Mouse (Mus musculus) MEL (cell line): Measurements from ENCODE around the gene Dennd1a. TPM values are rescaled to one million over a fixed set of nuclear protein-coding genes. Genes with fewer than 3 reads are reported as not detected.

Experiments used
- DNase-seq: peaks from one replicate; pipeline ENCODE4 v3.0.0; 2011; ENCODE audit warnings: low read depth, low spot score
- H3K27ac ChIP-seq: 2 replicates; pipeline ENCODE4 v1.5.1; 2012; ENCODE audit warnings: low read depth, mild to moderate bottlenecking, control low read depth, low read length, moderate library complexity; ENCODE audit not compliant: control insufficient read depth
- H3K27me3 ChIP-seq, 2 experiments: fragments of 150-350 bp in 1 of 2; sonication (generic) in 1 of 2; 2 replicates each; pipeline ENCODE4 v1.6.1; 2012; ENCODE audit warnings: low read length in 2 of 2, mild to moderate bottlenecking in 2 of 2, improper control_type of control experiment in 1 of 2, moderate library complexity in 1 of 2; ENCODE audit not compliant: insufficient read depth in 2 of 2, control insufficient read depth in 1 of 2
- H3K36me3 ChIP-seq, 2 experiments: 2 replicates each; pipeline ENCODE4 v1.6.1; 2012 to 2014; ENCODE audit warnings: low read length in 2 of 2, improper control_type of control experiment in 1 of 2, inconsistent platforms in 1 of 2, mild to moderate bottlenecking in 1 of 2; ENCODE audit not compliant: insufficient read depth in 2 of 2, control insufficient read depth in 1 of 2
- H3K4me1 ChIP-seq, 2 experiments: fragments of 150-350 bp in 1 of 2; sonication (generic) in 1 of 2; 2 replicates each; pipeline ENCODE4 v1.6.1; 2012; ENCODE audit warnings: low read length in 2 of 2, improper control_type of control experiment in 1 of 2, mild to moderate bottlenecking in 1 of 2; ENCODE audit not compliant: insufficient read depth in 2 of 2, control insufficient read depth in 1 of 2
- H3K4me3 ChIP-seq, 2 experiments: fragments of 150-350 bp in 1 of 2; sonication (generic) in 1 of 2; 2 replicates each; pipeline ENCODE4 v1.5.1; 2012; ENCODE audit warnings: low read depth in 2 of 2, low read length in 2 of 2, mild to moderate bottlenecking in 2 of 2, moderate library complexity in 2 of 2, control low read depth in 1 of 2, improper control_type of control experiment in 1 of 2; ENCODE audit not compliant: control insufficient read depth in 1 of 2, insufficient read depth in 1 of 2
- H3K79me2 ChIP-seq: 2 replicates; pipeline ENCODE4 v1.6.1; 2012; ENCODE audit warnings: mild to moderate bottlenecking, low read length, moderate library complexity; ENCODE audit not compliant: control insufficient read depth, poor library complexity, insufficient read depth
- H3K9ac ChIP-seq: 2 replicates; pipeline ENCODE4 v1.6.1; 2012; ENCODE audit warnings: low read depth, mild to moderate bottlenecking, control low read depth, low read length, moderate library complexity; ENCODE audit not compliant: control insufficient read depth, poor library complexity, severe bottlenecking
- H3K9me3 ChIP-seq: fragments of 150-350 bp; sonication (generic); replicated peaks from 2 replicates; pipeline ENCODE4 v1.6.1; 2012; ENCODE audit warnings: mild to moderate bottlenecking, low read length, improper control_type of control experiment, moderate library complexity; ENCODE audit not compliant: insufficient read depth
- BHLHE40 ChIP-seq: IDR thresholded peaks from 2 replicates; pipeline ENCODE4 v1.6.1; 2012; ENCODE audit warnings: low read depth, mild to moderate bottlenecking, inconsistent platforms, low read length, improper control_type of control experiment, borderline replicate concordance
- CHD1 ChIP-seq: IDR thresholded peaks from 2 replicates; pipeline ENCODE4 v1.6.1; 2012; ENCODE audit warnings: low read depth, mild to moderate bottlenecking, inconsistent platforms, low read length, improper control_type of control experiment
- CHD2 ChIP-seq: IDR thresholded peaks from 2 replicates; pipeline ENCODE4 v1.6.1; 2011; ENCODE audit warnings: low read length, improper control_type of control experiment
- CTCF ChIP-seq, 3 experiments: IDR thresholded peaks in 2 of 3; conservative IDR thresholded peaks in 1 of 3; 2 replicates each; pipeline ENCODE4 v1.5.1; 2011 to 2012; ENCODE audit warnings: low read length in 3 of 3, low read depth in 2 of 3, mild to moderate bottlenecking in 2 of 3, improper control_type of control experiment in 1 of 3, inconsistent platforms in 1 of 3, mixed read lengths in 1 of 3, moderate library complexity in 1 of 3; ENCODE audit not compliant: control insufficient read depth in 1 of 3, insufficient read depth in 1 of 3, poor library complexity in 1 of 3, severe bottlenecking in 1 of 3
- E2F4 ChIP-seq: IDR thresholded peaks from 2 replicates; pipeline ENCODE4 v1.6.1; 2011; ENCODE audit warnings: low read depth, low read length, improper control_type of control experiment, borderline replicate concordance
- ELF1 ChIP-seq: IDR thresholded peaks from 2 replicates; pipeline ENCODE4 v1.6.1; 2014; ENCODE audit warnings: low read depth, mild to moderate bottlenecking, inconsistent platforms, low read length, improper control_type of control experiment, moderate library complexity
- EP300 ChIP-seq, 2 experiments: IDR thresholded peaks; 2 replicates each; pipeline ENCODE4 v1.6.1; 2011; ENCODE audit warnings: improper control_type of control experiment in 2 of 2, low read length in 2 of 2, low read depth in 1 of 2, mild to moderate bottlenecking in 1 of 2
- ETS1 ChIP-seq: IDR thresholded peaks from 2 replicates; pipeline ENCODE4 v1.6.1; 2012; ENCODE audit warnings: low read depth, mild to moderate bottlenecking, inconsistent platforms, low read length, improper control_type of control experiment, moderate library complexity
- GABPA ChIP-seq: IDR thresholded peaks from 2 replicates; pipeline ENCODE4 v1.6.1; 2012; ENCODE audit warnings: low read depth, mild to moderate bottlenecking, inconsistent platforms, low read length, improper control_type of control experiment, moderate library complexity
- GATA1 ChIP-seq: IDR thresholded peaks from 2 replicates; pipeline ENCODE4 v1.6.1; 2011; ENCODE audit warnings: low read depth, low read length, improper control_type of control experiment
- HCFC1 ChIP-seq: IDR thresholded peaks from 2 replicates; pipeline ENCODE4 v1.6.1; 2012; ENCODE audit warnings: low read depth, mild to moderate bottlenecking, inconsistent platforms, low read length, improper control_type of control experiment, moderate library complexity
- JUND ChIP-seq: IDR thresholded peaks from 2 replicates; pipeline ENCODE4 v1.6.1; 2011; ENCODE audit warnings: low read depth, mild to moderate bottlenecking, improper control_type of control experiment, low read length
- MAX ChIP-seq: IDR thresholded peaks from 2 replicates; pipeline ENCODE4 v1.6.1; 2011; ENCODE audit warnings: low read length, improper control_type of control experiment
- MAZ ChIP-seq: IDR thresholded peaks from 2 replicates; pipeline ENCODE4 v1.6.1; 2012; ENCODE audit warnings: low read depth, mild to moderate bottlenecking, inconsistent platforms, low read length, improper control_type of control experiment
- MEF2A ChIP-seq: IDR thresholded peaks from 2 replicates; pipeline ENCODE4 v1.6.1; 2014; ENCODE audit warnings: low read depth, mild to moderate bottlenecking, inconsistent platforms, low read length, improper control_type of control experiment; ENCODE audit not compliant: poor library complexity, insufficient replicate concordance, severe bottlenecking; ENCODE audit errors: extremely low read depth
- MYB ChIP-seq: IDR thresholded peaks from 2 replicates; pipeline ENCODE4 v1.6.1; 2011; ENCODE audit warnings: mild to moderate bottlenecking, low read depth, low read length, improper control_type of control experiment
- NRF1 ChIP-seq: IDR thresholded peaks from 2 replicates; pipeline ENCODE4 v1.6.1; 2014; ENCODE audit warnings: low read depth, mild to moderate bottlenecking, inconsistent platforms, low read length, improper control_type of control experiment, moderate library complexity; ENCODE audit not compliant: poor library complexity, insufficient read depth, severe bottlenecking
- POLR2A ChIP-seq, 2 experiments: IDR thresholded peaks; 2 replicates each; pipeline ENCODE4 v1.6.1; 2011 to 2012; ENCODE audit warnings: low read length in 2 of 2, mild to moderate bottlenecking in 2 of 2, control low read depth in 1 of 2, improper control_type of control experiment in 1 of 2, low read depth in 1 of 2, moderate library complexity in 1 of 2; ENCODE audit not compliant: control insufficient read depth in 1 of 2, insufficient read depth in 1 of 2, poor library complexity in 1 of 2
- POLR2AphosphoS2 ChIP-seq: IDR thresholded peaks from 2 replicates; pipeline ENCODE4 v1.6.1; 2011; ENCODE audit warnings: low read length, improper control_type of control experiment
- POLR2AphosphoS5 ChIP-seq: IDR thresholded peaks from 2 replicates; pipeline ENCODE4 v1.6.1; 2012; ENCODE audit warnings: low read depth, borderline replicate concordance, mild to moderate bottlenecking, inconsistent platforms, low read length, moderate library complexity, mixed read lengths
- RCOR1 ChIP-seq: IDR thresholded peaks from 2 replicates; pipeline ENCODE4 v1.6.1; 2012; ENCODE audit warnings: low read depth, mild to moderate bottlenecking, inconsistent platforms, low read length, improper control_type of control experiment
- SIN3A ChIP-seq: IDR thresholded peaks from 2 replicates; pipeline ENCODE4 v1.6.1; 2012; ENCODE audit warnings: low read length, improper control_type of control experiment, inconsistent platforms
- TAL1 ChIP-seq: IDR thresholded peaks from 2 replicates; pipeline ENCODE4 v1.6.1; 2012; ENCODE audit warnings: mild to moderate bottlenecking, inconsistent platforms, low read length, moderate library complexity, mixed read lengths
- TBP ChIP-seq: IDR thresholded peaks from 2 replicates; pipeline ENCODE4 v1.8.0; 2011; ENCODE audit warnings: low read depth, low read length, improper control_type of control experiment
- USF2 ChIP-seq, 2 experiments: IDR thresholded peaks; 2 replicates each; pipeline ENCODE4 v1.6.1; 2011 to 2012; ENCODE audit warnings: improper control_type of control experiment in 2 of 2, low read length in 2 of 2, borderline replicate concordance in 1 of 2, inconsistent platforms in 1 of 2, low read depth in 1 of 2, mild to moderate bottlenecking in 1 of 2; ENCODE audit not compliant: insufficient read depth in 1 of 2
- ZKSCAN1 ChIP-seq: IDR thresholded peaks from 2 replicates; pipeline ENCODE4 v1.6.1; 2012; ENCODE audit warnings: low read depth, mild to moderate bottlenecking, inconsistent platforms, low read length, improper control_type of control experiment, moderate library complexity
- ZNF384 ChIP-seq: IDR thresholded peaks from 2 replicates; pipeline ENCODE4 v1.6.1; 2012; ENCODE audit warnings: low read depth, mild to moderate bottlenecking, inconsistent platforms, low read length, improper control_type of control experiment
- polyA plus RNA-seq, 2 experiments: library from polyadenylated mRNA; stranded (reverse) in 1 of 2; unstranded in 1 of 2; fragments of >175 nt in 1 of 2; fragments of >200 nt in 1 of 2; gene quantifications; 2 replicates each; pipeline versions ENCODE4 v1.2.1 to v1.2.4; 2012; ENCODE audit warnings: low replicate concordance in 2 of 2, low read depth in 1 of 2; ENCODE audit not compliant: insufficient read length in 2 of 2, insufficient read depth in 1 of 2, missing spikeins in 1 of 2
- total RNA-seq: library from RNA; depleted of rRNA; stranded (reverse); fragments of 300-350 nt; gene quantifications from 2 replicates; pipeline ENCODE4 v1.2.3, GENCODE M21; 2012

Gene Dennd1a
- total and polyA plus RNA-seq, 3 experiments, result 5.0 to 21.8 TPM; not detected in 1

DNA sequence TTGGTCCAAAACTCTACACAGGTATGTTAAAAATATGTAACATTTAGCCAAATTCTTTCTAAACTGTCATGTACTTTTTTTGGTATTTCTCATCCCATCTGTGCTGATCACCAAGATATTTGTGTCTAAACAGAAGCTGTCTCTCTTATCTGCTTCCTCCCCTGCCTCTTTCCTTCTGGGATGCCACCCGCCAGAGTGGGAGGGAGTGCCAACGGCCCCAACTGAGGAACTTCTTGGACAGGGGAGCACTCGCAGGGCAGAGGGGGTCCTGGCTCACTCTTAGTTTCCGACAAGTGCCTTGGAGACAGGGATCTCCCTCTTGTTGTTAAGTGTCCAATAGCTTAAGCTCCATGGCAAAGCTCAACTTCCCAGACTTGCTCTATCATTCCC, 263.5 kb downstream of the Dennd1a start:
- Histone ChIP-seq H3K9me3 (no peaks in the 10 kb centered on the region), H3K79me2 (no peaks in the 10 kb centered on the region)
- no peak for DNase-seq
- TF ChIP-seq SIN3A (no peak), ZKSCAN1 (no peak), MAZ (no peak), POLR2AphosphoS2 (no peak), EP300 (IDR thresholded peaks at IDR 0.05; ENCODE audit: low read depth in 1 of 2, low read length in 2 of 2) (no peak), ETS1 (no peak), HCFC1 (no peak), MEF2A (no peak), E2F4 (no peak), MAX (no peak), MYB (no peak), CHD1 (no peak), ELF1 (no peak)
- TF ChIP-seq, all 39 proteins: peak for 0
- Histone ChIP-seq H3K36me3 (peaks cover 2 to 7% of the 10 kb centered on the region in 2 experiments; a peak in 3 of 4 replicates), H3K4me3 (no peak overlapping the region), H3K9ac (no peak overlapping the region), H3K4me1 (peaks cover 2 to 5% of the 10 kb centered on the region in 2 experiments; a peak in 3 of 4 replicates), H3K27me3 (no peaks in the 10 kb centered on the region), H3K27ac (no peak overlapping the region)

DNA sequence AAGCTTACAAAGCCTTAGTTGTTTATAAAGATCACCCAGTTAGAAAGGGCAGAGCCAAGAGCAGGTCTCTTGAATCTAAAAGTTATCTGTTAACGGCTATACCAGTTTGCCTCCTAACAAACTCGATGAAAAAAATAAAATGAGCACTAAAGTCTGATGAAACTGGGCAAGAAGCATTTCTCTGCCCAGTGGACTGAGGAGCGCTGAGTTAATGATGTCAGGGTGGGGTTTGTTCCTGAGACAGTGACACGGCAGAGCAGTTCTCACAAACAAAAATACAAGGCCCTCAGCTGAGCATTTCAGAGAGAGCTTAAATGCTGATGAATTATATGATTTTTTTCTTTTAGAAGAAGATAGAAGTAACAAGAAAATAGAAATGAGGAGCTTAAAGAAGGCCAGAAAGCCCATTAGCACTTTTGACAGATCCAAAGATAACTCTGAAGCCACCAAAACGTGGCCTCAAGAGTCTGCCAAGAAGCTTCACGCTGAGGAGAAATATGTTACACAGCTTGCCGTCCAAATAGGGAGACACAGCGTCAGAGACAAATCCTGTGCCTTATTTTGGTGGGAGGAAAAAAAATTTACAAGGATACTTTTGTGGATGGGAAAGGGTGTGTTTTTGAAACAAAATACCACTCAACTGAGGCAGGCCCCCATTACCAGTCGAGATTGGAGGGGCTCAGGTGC, 264.0 kb downstream of the Dennd1a start:
- no peak overlapping the region for H3K4me3 ChIP-seq
- H3K79me2 ChIP-seq, result no peaks in the 10 kb centered on the region
- no peak overlapping the region for H3K27ac ChIP-seq
- peaks cover 2 to 5% of the 10 kb centered on the region in 2 experiments; a peak in 3 of 4 replicates for H3K4me1 ChIP-seq
- no peak for DNase-seq
- H3K9me3 ChIP-seq, result no peaks in the 10 kb centered on the region
- H3K36me3 ChIP-seq, result peaks cover 2 to 7% of the 10 kb centered on the region in 2 experiments; a peak in 3 of 4 replicates
- no peak for TF ChIP-seq MAZ
- no peak for TF ChIP-seq JUND
- TF ChIP-seq POLR2A (IDR thresholded peaks at IDR 0.05; ENCODE audit: control insufficient read depth in 1 of 2, insufficient read depth in 1 of 2, low read depth in 1 of 2, low read length in 2 of 2, poor library complexity in 1 of 2), result no peak
- no peak for TF ChIP-seq RCOR1
- no peak for TF ChIP-seq NRF1
- TF ChIP-seq TAL1, result no peak
- TF ChIP-seq ZNF384, result no peak
- TF ChIP-seq GATA1, result no peak
- no peak for TF ChIP-seq CHD2
- no peak for TF ChIP-seq USF2 (IDR thresholded peaks at IDR 0.05; ENCODE audit: borderline replicate concordance in 1 of 2, insufficient read depth in 1 of 2, low read depth in 1 of 2, low read length in 2 of 2)
- TF ChIP-seq TBP, result no peak
- no peak for TF ChIP-seq ETS1
- no peak for TF ChIP-seq BHLHE40
- no peak for TF ChIP-seq POLR2AphosphoS5
- no peak for TF ChIP-seq ZKSCAN1
- TF ChIP-seq CTCF (IDR thresholded peaks at IDR 0.05 in 2 of 3, conservative IDR thresholded peaks at IDR 0.05 in 1 of 3; ENCODE audit: control insufficient read depth in 1 of 3, insufficient read depth in 1 of 3, low read depth in 2 of 3, low read length in 3 of 3, poor library complexity in 1 of 3, severe bottlenecking in 1 of 3), result no peak
- no peak for TF ChIP-seq SIN3A
- no peak for TF ChIP-seq CHD1
- no peak for TF ChIP-seq E2F4
- no peak for TF ChIP-seq GABPA
- no peaks in the 10 kb centered on the region for H3K27me3 ChIP-seq
- H3K9ac ChIP-seq, result no peak overlapping the region
